Mouse (Mus musculus): ENCODE measurements at regions not wholly inside any gene's neighbourhood (a gene's known extent, or its start where the extent isn't known, plus 50 kb on each side); places are given as distances from the start of the nearest gene placed in this dataset.

GRCm38 (mm10) chr15:33975077-33975476 is 382.6 kb downstream of the 9430069I07Rik start:
- TF ChIP-seq MYOD1 (IDR thresholded peaks at IDR 0.05; ENCODE audit: control insufficient read depth, insufficient read length, low read depth) = no peak
- peak; percentile 21 for TF ChIP-seq CTCF (IDR thresholded peaks at IDR 0.05; ENCODE audit: control insufficient read depth, insufficient read depth, insufficient read length)
- no peak for TF ChIP-seq FOSL1 (IDR thresholded peaks at IDR 0.05; ENCODE audit: insufficient read depth, low read length, poor library complexity, severe bottlenecking)
- no peak for TF ChIP-seq MAX (IDR thresholded peaks at IDR 0.05)
- no peak for TF ChIP-seq USF1 (IDR thresholded peaks at IDR 0.05; ENCODE audit: low read depth)
- Histone ChIP-seq H3ac (ENCODE audit: control insufficient read depth, insufficient read length, low read depth) (no peak overlapping the region), H3K27me3 (ENCODE audit: control insufficient read depth, insufficient read depth, insufficient read length) (no peaks in the 10 kb centered on the region)

GRCm38 (mm10) chr15:33973466-33973865 is 384.2 kb downstream of the 9430069I07Rik start:
- H3K4me3 ChIP-seq (ENCODE audit: insufficient read depth, poor library complexity, severe bottlenecking) = no peak overlapping the region

More at GRCm38 (mm10) chr15:33975077-33975476, 382.6 kb downstream of the 9430069I07Rik start:
- no peaks in the 10 kb centered on the region for H3K36me3 ChIP-seq (ENCODE audit: control insufficient read depth, insufficient read depth)
- no peaks in the 10 kb centered on the region for H3K79me3 ChIP-seq (ENCODE audit: low read depth)
- no peaks in the 10 kb centered on the region for H3K79me2 ChIP-seq (ENCODE audit: control insufficient read depth, insufficient read depth)
- no peak overlapping the region for H3K4me3 ChIP-seq (ENCODE audit: insufficient read depth, poor library complexity, severe bottlenecking)

GRCm38 (mm10) chr15:33969409-33969808 is 388.3 kb downstream of the 9430069I07Rik start:
- Histone ChIP-seq H3K36me3 (ENCODE audit: control insufficient read depth, insufficient read depth) (no peaks in the 10 kb centered on the region), H3K27me3 (ENCODE audit: control insufficient read depth, insufficient read depth, insufficient read length) (no peaks in the 10 kb centered on the region), H3ac (ENCODE audit: control insufficient read depth, insufficient read length, low read depth) (no peak overlapping the region), H3K79me2 (ENCODE audit: control insufficient read depth, insufficient read depth) (no peaks in the 10 kb centered on the region), H3K4me3 (ENCODE audit: insufficient read depth, poor library complexity, severe bottlenecking) (no peak overlapping the region), H3K79me3 (ENCODE audit: low read depth) (no peaks in the 10 kb centered on the region)
- no peak for TF ChIP-seq MYOD1 (IDR thresholded peaks at IDR 0.05; ENCODE audit: control insufficient read depth, insufficient read length, low read depth)
- TF ChIP-seq CEBPB (IDR thresholded peaks at IDR 0.05; ENCODE audit: low read depth) = no peak
- no peak for TF ChIP-seq CTCF (IDR thresholded peaks at IDR 0.05; ENCODE audit: control insufficient read depth, insufficient read depth, insufficient read length)
- TF ChIP-seq FOSL1 (IDR thresholded peaks at IDR 0.05; ENCODE audit: insufficient read depth, low read length, poor library complexity, severe bottlenecking) = no peak
- no peak for TF ChIP-seq MAX (IDR thresholded peaks at IDR 0.05)
- no peak for TF ChIP-seq USF1 (IDR thresholded peaks at IDR 0.05; ENCODE audit: low read depth)
- TF ChIP-seq MYOG (IDR thresholded peaks at IDR 0.05; ENCODE audit: control insufficient read depth, extremely low read depth, insufficient read length) = no peak

More at GRCm38 (mm10) chr15:33973466-33973865, 384.2 kb downstream of the 9430069I07Rik start:
- Histone ChIP-seq H3K27me3 (ENCODE audit: control insufficient read depth, insufficient read depth, insufficient read length) (no peaks in the 10 kb centered on the region), H3ac (ENCODE audit: control insufficient read depth, insufficient read length, low read depth) (no peak overlapping the region), H3K36me3 (ENCODE audit: control insufficient read depth, insufficient read depth) (no peaks in the 10 kb centered on the region), H3K79me3 (ENCODE audit: low read depth) (no peaks in the 10 kb centered on the region), H3K79me2 (ENCODE audit: control insufficient read depth, insufficient read depth) (no peaks in the 10 kb centered on the region)
- TF ChIP-seq MAX (IDR thresholded peaks at IDR 0.05) (no peak), MYOG (IDR thresholded peaks at IDR 0.05; ENCODE audit: control insufficient read depth, extremely low read depth, insufficient read length) (no peak), MYOD1 (IDR thresholded peaks at IDR 0.05; ENCODE audit: control insufficient read depth, insufficient read length, low read depth) (no peak), USF1 (IDR thresholded peaks at IDR 0.05; ENCODE audit: low read depth) (no peak), FOSL1 (IDR thresholded peaks at IDR 0.05; ENCODE audit: insufficient read depth, low read length, poor library complexity, severe bottlenecking) (no peak), CEBPB (IDR thresholded peaks at IDR 0.05; ENCODE audit: low read depth) (no peak), CTCF (IDR thresholded peaks at IDR 0.05; ENCODE audit: control insufficient read depth, insufficient read depth, insufficient read length) (no peak)

GRCm38 (mm10) chr15:33935013-33935664 is 422.5 kb downstream of the 9430069I07Rik start:
- no peaks in the 10 kb centered on the region for H3K79me3 ChIP-seq (ENCODE audit: low read depth)
- no peak for TF ChIP-seq FOSL1 (IDR thresholded peaks at IDR 0.05; ENCODE audit: insufficient read depth, low read length, poor library complexity, severe bottlenecking)
- no peak for TF ChIP-seq USF1 (IDR thresholded peaks at IDR 0.05; ENCODE audit: low read depth)
- TF ChIP-seq MYOD1 (IDR thresholded peaks at IDR 0.05; ENCODE audit: control insufficient read depth, insufficient read length, low read depth) = no peak
- no peak for TF ChIP-seq CTCF (IDR thresholded peaks at IDR 0.05; ENCODE audit: control insufficient read depth, insufficient read depth, insufficient read length)
- no peak for TF ChIP-seq MAX (IDR thresholded peaks at IDR 0.05)
- TF ChIP-seq CEBPB (IDR thresholded peaks at IDR 0.05; ENCODE audit: low read depth) = no peak
- TF ChIP-seq MYOG (IDR thresholded peaks at IDR 0.05; ENCODE audit: control insufficient read depth, extremely low read depth, insufficient read length) = no peak
- H3K4me3 ChIP-seq (ENCODE audit: insufficient read depth, poor library complexity, severe bottlenecking) = no peak overlapping the region
- H3K36me3 ChIP-seq (ENCODE audit: control insufficient read depth, insufficient read depth) = no peaks in the 10 kb centered on the region
- H3K27me3 ChIP-seq (ENCODE audit: control insufficient read depth, insufficient read depth, insufficient read length) = no peaks in the 10 kb centered on the region
- H3ac ChIP-seq (ENCODE audit: control insufficient read depth, insufficient read length, low read depth) = no peak overlapping the region
- H3K79me2 ChIP-seq (ENCODE audit: control insufficient read depth, insufficient read depth) = no peaks in the 10 kb centered on the region

GRCm38 (mm10) chr15:33926446-33926845 is 431.2 kb downstream of the 9430069I07Rik start:
- H3K27me3 ChIP-seq (ENCODE audit: control insufficient read depth, insufficient read depth, insufficient read length) = no peaks in the 10 kb centered on the region
- H3K36me3 ChIP-seq (ENCODE audit: control insufficient read depth, insufficient read depth) = no peaks in the 10 kb centered on the region
- H3K79me2 ChIP-seq (ENCODE audit: control insufficient read depth, insufficient read depth) = no peaks in the 10 kb centered on the region
- TF ChIP-seq CEBPB (IDR thresholded peaks at IDR 0.05; ENCODE audit: low read depth) (no peak), FOSL1 (IDR thresholded peaks at IDR 0.05; ENCODE audit: insufficient read depth, low read length, poor library complexity, severe bottlenecking) (no peak), MAX (IDR thresholded peaks at IDR 0.05) (no peak), MYOG (IDR thresholded peaks at IDR 0.05; ENCODE audit: control insufficient read depth, extremely low read depth, insufficient read length) (no peak), CTCF (IDR thresholded peaks at IDR 0.05; ENCODE audit: control insufficient read depth, insufficient read depth, insufficient read length) (no peak), MYOD1 (IDR thresholded peaks at IDR 0.05; ENCODE audit: control insufficient read depth, insufficient read length, low read depth) (no peak), USF1 (IDR thresholded peaks at IDR 0.05; ENCODE audit: low read depth) (no peak)
- no peak overlapping the region for H3ac ChIP-seq (ENCODE audit: control insufficient read depth, insufficient read length, low read depth)
- H3K79me3 ChIP-seq (ENCODE audit: low read depth) = no peaks in the 10 kb centered on the region
- H3K4me3 ChIP-seq (ENCODE audit: insufficient read depth, poor library complexity, severe bottlenecking) = no peak overlapping the region
